Mouse (Mus musculus): Measurements from ENCODE around the gene Rab9. TPM values are rescaled to one million over a fixed set of nuclear protein-coding genes. Genes with fewer than 3 reads are reported as not detected.
"Not testable (repeated sequence)": the region's sequence is repeated elsewhere in the genome, so short reads cannot be mapped to it uniquely, and the experiment has no call there.

The Rab9 gene
- 49.1 and 53.2 TPM in 2 replicates for polyA plus RNA-seq (2015; fragmentation: Nextera tagmentation; extraction: Ambion mirVana)

DNA sequence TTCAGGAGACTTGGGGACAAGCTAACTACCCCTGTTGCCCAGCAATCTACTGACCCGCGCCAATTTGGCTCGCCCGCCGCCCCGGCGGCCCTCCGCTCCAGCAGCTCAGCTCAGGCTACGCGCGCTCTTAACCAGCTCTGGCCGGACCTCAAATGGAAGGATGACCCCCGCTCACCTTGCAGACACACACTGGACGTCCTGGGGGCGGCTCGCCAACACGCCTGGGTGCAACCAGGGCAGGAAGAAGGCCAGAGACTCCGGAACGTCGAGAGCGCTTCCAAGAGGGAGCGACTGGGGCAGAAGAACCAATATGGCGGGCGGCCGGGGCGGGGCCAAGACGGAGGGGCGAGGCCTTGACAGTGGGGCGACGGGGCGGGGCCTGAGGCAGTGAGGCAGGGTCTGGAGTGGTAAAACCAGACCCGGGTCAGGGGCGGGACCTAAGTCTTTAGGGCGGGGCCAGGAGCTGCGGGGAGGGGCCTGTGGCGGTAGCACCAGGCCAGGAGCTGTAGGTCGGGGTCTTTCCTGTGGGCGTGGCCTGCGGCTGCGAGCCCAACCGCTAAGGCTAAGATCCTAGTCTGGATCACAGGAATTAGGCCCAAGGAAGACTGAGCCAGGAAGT, at the start of gene Rab9:
TSS of gene Rab9 (minus strand) at position 503 of the 619 bp plus-strand sequence.
- 15% methylated on average over 33 of the region's 41 CpGs for WGBS
- H3K9me3 ChIP-seq: no peaks in the 10 kb centered on the region
- H3K4me2 ChIP-seq: peak within 1 kb of the TSS; percentile 62
- peak within 1 kb of the TSS; percentile 85 for H3K27ac ChIP-seq
- ATAC-seq (ENCODE audit: low FRiP score): peak; percentile 99
- H3K4me3 ChIP-seq: peak within 1 kb of the TSS; percentile 58
- peaks cover 16% of the 10 kb centered on the region for H3K4me1 ChIP-seq (replicated peaks)
- no peaks in the 10 kb centered on the region for H3K27me3 ChIP-seq
- H3K36me3 ChIP-seq: no peaks in the 10 kb centered on the region
- H3K9ac ChIP-seq: peak within 1 kb of the TSS; percentile 74

DNA sequence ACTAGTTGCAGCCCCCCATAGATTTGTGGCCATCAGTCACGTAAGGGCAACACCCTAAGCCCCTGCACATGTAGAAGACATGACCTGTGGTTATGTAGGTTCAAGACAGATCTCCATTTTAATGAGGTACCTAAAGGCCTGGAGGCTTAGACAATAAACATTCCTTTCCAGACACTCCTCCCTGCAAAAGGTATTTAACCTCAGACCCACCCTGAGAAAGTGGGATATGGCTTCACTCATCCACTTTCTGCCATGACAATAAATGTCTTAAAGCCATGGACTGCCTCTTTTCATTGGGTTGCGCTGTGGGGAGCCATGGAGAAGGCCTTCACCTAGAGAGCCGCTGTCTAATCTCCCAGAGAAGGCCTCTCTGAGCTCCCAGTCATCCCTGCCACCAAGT, 48.5 kb upstream of the Rab9 start:
- no peak overlapping the region for H3K9ac ChIP-seq
- H3K9me3 ChIP-seq: no peaks in the 10 kb centered on the region
- no peak overlapping the region for H3K27ac ChIP-seq
- no peaks in the 10 kb centered on the region for H3K36me3 ChIP-seq
- no peak overlapping the region for H3K4me2 ChIP-seq
- ATAC-seq (ENCODE audit: low FRiP score): no peak
- no peak overlapping the region for H3K4me3 ChIP-seq
- H3K27me3 ChIP-seq: peaks cover 5% of the 10 kb centered on the region; the same call in 1 of the 2 replicates
- WGBS: 87% methylated on average over 3 of the region's 3 CpGs
- no peaks in the 10 kb centered on the region for H3K4me1 ChIP-seq (replicated peaks)

DNA sequence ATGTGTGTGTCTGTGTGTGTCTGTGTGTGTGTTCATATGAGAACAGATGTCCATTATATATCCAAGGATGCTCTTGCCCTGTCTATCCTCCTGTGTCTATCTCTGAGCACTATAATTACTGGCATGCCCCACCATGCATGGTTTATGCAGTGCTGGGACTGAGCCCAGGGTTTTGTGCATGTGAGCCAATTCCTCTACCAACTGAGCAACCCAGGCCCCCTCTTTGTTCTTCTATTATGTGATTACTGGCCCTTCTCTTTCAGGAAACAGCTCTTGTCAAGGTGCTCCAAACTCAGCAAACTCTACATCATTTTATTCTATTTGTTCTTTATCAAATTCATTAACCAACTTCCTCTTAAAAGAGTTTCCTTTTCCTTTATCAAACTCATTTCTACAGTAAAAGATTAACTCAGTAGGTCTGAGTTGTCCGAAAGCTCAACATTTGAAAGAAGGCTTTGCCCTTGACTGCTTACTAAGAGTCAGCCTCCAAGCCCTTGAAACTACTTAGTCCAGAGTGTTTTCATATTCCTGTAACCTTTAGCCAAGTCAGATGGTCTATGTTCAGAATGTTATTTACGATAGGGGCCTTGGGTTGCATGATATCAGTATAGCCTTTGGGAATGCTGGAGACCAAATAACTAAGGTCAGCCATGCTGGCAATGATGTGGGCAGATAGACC, 46.1 kb upstream of the Rab9 start:
- Histone ChIP-seq H3K9me3 (no peaks in the 10 kb centered on the region), H3K27ac (no peak overlapping the region), H3K36me3 (no peaks in the 10 kb centered on the region), H3K9ac (no peak overlapping the region), H3K4me1 (replicated peaks) (no peaks in the 10 kb centered on the region), H3K4me3 (no peak overlapping the region), H3K27me3 (peaks cover 5% of the 10 kb centered on the region; the same call in 1 of the 2 replicates), H3K4me2 (no peak overlapping the region)
- 94% methylated on average over 2 of the region's 2 CpGs for WGBS
- ATAC-seq (ENCODE audit: low FRiP score): no peak

DNA sequence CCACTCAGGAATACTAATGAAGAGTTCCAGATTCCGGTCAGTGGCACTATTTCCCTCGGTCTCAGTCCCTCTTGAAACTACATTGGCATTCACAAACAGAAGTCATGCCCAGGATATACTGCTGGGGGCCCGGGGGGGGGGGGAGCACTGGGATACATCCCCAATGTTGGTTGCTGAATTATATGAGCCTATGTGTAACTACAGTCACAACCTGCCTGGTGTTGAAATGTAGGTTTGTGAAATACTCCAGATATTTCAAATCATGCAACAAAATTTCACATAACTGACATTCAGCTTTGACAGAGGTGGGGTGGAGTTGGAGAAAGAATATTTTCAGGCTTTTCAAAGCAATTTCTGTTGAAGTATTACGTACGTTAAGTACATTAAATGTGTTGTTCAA, 41.1 kb upstream of the Rab9 start:
- Histone ChIP-seq H3K9ac (no peak overlapping the region), H3K9me3 (no peaks in the 10 kb centered on the region), H3K4me2 (no peak overlapping the region), H3K4me3 (no peak overlapping the region), H3K4me1 (replicated peaks) (no peaks in the 10 kb centered on the region), H3K27ac (no peak overlapping the region), H3K27me3 (peaks cover 17% of the 10 kb centered on the region; the same call in 1 of the 2 replicates), H3K36me3 (no peaks in the 10 kb centered on the region)
- no peak for ATAC-seq (ENCODE audit: low FRiP score)
- 81% methylated on average over 5 of the region's 5 CpGs for WGBS

DNA sequence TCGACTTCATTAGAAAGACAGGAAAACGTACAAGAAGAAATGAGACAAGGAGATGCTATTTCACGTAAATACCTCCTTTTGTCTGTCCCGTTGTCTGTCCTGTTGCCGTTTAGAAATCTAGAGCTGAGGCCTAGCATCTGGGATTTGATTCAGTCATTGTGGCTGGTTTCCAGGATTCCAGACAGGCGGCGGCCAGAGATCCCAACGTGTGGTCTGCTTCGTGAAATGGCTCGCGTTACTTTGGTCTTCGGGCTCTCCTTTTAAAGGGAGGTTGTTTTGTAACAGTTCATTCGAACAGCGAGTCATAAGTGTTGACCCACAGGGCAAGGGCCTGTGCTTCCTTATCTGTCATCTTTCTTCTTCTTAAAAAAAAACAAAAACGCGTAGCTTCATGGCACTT, 38.7 kb upstream of the Rab9 start, which contains the start of gene Tceanc:
TSS of gene Tceanc (minus strand) at position 223 of the 400 bp plus-strand sequence.
- ATAC-seq (ENCODE audit: low FRiP score): no peak
- Histone ChIP-seq H3K9ac (no peak within 1 kb of the TSS), H3K4me2 (no peak within 1 kb of the TSS), H3K4me3 (no peak within 1 kb of the TSS), H3K9me3 (no peaks in the 10 kb centered on the region), H3K27ac (no peak within 1 kb of the TSS), H3K27me3 (peaks cover 20% of the 10 kb centered on the region; the same call in 1 of the 2 replicates), H3K36me3 (no peaks in the 10 kb centered on the region), H3K4me1 (replicated peaks) (no peaks in the 10 kb centered on the region)
- 74% methylated on average over 16 of the region's 16 CpGs for WGBS

DNA sequence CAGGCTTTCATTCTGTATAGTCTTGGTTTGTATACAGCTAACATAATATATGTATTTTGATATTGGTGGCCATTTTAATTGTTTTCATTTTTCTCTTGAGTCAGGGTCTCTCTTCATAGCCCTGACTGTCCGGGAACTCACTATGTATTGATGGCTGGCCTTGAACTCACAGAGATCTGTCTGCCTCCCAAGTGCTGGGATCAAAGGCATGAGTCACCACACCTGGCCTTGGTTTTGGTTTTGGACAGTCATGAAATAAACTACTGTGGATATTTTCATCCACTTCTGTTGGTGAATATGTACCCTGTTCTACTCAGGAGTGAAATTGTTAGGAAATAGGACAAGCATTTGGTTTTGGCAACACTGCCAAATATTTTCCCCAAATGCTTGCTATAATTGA, 37.0 kb upstream of the Rab9 start:
- Histone ChIP-seq H3K27me3 (peaks cover 20% of the 10 kb centered on the region; the same call in 1 of the 2 replicates), H3K4me1 (replicated peaks) (no peaks in the 10 kb centered on the region), H3K4me3 (no peak overlapping the region), H3K9me3 (no peaks in the 10 kb centered on the region), H3K27ac (no peak overlapping the region), H3K4me2 (no peak overlapping the region), H3K36me3 (no peaks in the 10 kb centered on the region), H3K9ac (no peak overlapping the region)
- ATAC-seq (ENCODE audit: low FRiP score): no peak
- WGBS: 86% methylated on average over 1 of the region's 1 CpGs

DNA sequence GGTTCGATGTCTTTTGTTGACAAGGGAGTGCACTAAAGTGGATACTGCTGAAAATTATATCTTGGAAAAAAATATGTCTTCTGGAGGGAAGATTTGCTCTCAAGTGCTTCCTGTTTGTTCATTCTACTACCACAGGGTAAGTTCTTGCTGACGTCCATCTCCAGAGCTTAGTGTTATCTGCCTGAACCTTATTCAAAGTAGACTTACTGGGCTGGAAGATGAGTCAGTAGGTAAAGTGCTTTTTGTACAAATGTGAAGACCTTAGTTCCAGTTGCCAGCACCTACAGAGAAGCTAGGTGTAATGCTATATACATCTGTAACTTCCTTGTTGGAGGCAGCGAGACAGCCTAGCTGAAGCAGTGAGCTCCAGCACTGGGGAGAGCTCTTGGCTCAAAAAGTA, 36.3 kb upstream of the Rab9 start:
- Histone ChIP-seq H3K27me3 (peaks cover 20% of the 10 kb centered on the region; the same call in 1 of the 2 replicates), H3K27ac (no peak overlapping the region), H3K4me3 (no peak overlapping the region), H3K4me2 (no peak overlapping the region), H3K9me3 (no peaks in the 10 kb centered on the region), H3K36me3 (no peaks in the 10 kb centered on the region), H3K9ac (no peak overlapping the region), H3K4me1 (replicated peaks) (no peaks in the 10 kb centered on the region)
- ATAC-seq (ENCODE audit: low FRiP score): no peak
- 93% methylated on average over 3 of the region's 3 CpGs for WGBS

DNA sequence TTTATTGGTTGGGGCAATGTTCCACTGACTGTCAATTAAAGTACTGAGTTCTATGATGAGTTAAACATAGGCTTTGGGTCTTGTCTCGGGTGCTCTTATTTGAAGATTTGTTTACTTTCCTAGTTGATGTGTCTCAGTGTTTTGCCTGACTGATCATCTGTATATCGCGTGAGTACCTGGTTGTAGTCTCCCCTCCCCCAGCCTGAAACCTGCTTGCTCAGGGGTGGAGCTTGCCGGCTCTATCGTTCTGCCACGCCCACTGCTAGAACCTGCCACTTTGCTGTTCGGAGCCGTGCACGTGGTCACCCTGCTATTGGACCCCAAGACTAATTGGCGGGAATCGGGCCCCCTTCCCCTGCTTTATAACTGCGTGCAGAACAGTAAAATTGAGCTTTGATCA, 34.4 kb upstream of the Rab9 start:
- ATAC-seq (ENCODE audit: low FRiP score); H3K36me3 ChIP-seq; H3K9ac ChIP-seq; H3K9me3 ChIP-seq; H3K27ac ChIP-seq; H3K4me1 ChIP-seq (replicated peaks); H3K4me3 ChIP-seq: not testable (repeated sequence)
- Histone ChIP-seq H3K4me2 (peak overlapping the region; percentile 26; the same call in 1 of the 2 replicates), H3K27me3 (peaks cover 11% of the 10 kb centered on the region; the same call in 1 of the 2 replicates)
- 34% methylated on average over 12 of the region's 12 CpGs for WGBS

DNA sequence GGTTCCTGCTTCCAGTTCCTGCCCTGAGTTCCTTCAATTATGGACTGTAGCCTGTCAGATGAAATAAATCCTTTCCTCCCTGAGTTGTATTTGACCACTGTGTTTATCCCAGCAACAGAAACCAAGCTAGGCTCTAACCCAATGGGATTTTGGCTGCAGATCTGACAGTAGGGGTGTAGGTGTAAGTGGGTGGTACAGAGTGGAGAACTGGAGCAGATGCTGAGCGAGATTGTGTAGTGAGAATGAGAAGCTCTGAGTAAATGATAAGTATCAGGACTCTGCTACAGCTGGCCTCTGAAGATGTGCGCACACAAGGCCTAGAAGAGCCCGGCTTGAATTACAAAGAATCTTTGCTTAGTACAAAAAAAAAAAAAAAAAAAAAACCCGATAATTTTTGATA, 32.4 kb upstream of the Rab9 start:
- Histone ChIP-seq H3K9ac (no peak overlapping the region), H3K27me3 (peaks cover 6% of the 10 kb centered on the region; the same call in 1 of the 2 replicates), H3K9me3 (no peaks in the 10 kb centered on the region), H3K4me2 (no peak overlapping the region), H3K4me1 (replicated peaks) (0 out of 2 replicates have a peak, but pooled peaks cover 4% of the 10 kb centered on the region), H3K27ac (no peak overlapping the region), H3K4me3 (no peak overlapping the region), H3K36me3 (no peaks in the 10 kb centered on the region)
- no peak for ATAC-seq (ENCODE audit: low FRiP score)
- 95% methylated on average over 4 of the region's 4 CpGs for WGBS

DNA sequence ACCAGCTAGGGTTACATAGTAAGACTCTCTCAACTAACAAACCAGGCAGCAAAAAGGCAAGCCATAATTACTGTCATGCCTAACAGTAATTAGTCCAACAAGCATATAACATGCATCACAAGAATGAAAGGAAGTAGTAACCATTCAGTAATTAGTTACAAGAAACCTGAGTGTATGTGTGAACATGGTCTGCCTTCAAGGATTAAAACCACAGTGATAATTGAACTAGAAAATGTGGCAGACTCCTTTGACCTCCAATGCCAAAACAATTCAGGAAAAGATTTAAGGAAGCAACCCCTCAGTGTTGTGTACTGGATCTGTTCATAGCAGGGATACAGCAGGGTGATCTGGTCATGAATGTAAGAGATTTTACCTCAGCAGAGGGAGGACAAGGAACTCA, 31.4 kb upstream of the Rab9 start:
- 0 out of 2 replicates have a peak, but pooled peaks cover 4% of the 10 kb centered on the region for H3K4me1 ChIP-seq (replicated peaks)
- no peaks in the 10 kb centered on the region for H3K9me3 ChIP-seq
- ATAC-seq (ENCODE audit: low FRiP score): no peak

DNA sequence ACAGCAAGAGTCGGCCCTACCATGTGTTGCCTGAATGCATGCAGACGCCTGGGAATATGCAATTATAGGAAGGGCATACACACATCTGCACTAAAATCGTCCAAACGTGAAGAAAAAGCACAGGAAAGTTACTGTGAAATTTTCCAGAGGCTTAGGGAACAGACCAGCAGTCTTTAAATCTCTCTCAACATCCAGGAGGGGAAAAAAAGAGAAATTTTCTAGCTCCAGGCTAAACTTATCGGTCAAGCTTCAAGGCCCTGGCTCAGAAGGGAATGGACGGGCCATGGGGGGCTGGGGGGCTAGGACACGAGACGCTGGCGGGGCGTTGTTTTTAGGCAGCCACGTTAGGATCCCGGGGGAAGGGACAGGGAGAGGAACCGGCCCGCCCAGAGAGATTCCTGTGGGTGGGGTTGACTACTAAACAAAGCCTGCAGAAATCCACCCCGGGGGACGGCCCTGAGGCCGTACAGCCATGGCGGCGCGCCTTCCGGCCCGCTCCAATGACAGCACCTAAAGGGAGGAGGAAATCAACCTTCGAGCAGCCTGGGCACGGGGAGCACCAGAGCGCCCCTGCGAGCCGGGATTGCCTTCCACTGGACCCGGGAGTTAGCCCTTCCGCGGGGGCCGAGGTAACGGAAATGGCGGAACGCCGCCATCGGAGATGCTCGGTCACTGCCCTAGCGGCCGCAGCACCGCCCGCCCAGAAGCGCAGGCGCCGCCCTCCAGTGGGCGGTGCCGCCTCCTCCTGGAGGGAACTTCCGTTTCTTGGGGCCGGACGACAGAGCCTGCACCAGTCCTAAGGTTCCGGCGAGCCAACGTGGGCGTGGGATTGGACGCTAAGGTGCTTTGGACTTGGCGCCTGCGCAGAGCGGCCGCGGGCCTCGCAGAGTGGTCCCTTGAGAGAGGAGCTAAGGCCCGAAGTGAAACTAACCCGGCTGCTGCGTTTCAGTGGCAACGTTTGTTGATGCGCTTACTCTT, 30.4 kb upstream of the Rab9 start:
- Histone ChIP-seq H3K4me2 (peak overlapping the region; percentile 48), H3K4me3 (peak overlapping the region; percentile 49), H3K4me1 (replicated peaks) (0 out of 2 replicates have a peak, but pooled peaks cover 4% of the 10 kb centered on the region), H3K36me3 (0 out of 2 replicates have a peak, but pooled peaks cover 3% of the 10 kb centered on the region), H3K9ac (peak overlapping the region; percentile 77), H3K27ac (peak overlapping the region; percentile 99), H3K9me3 (no peaks in the 10 kb centered on the region), H3K27me3 (no peaks in the 10 kb centered on the region)
- 23% methylated on average over 64 of the region's 65 CpGs for WGBS
- ATAC-seq (ENCODE audit: low FRiP score): peak; percentile 99

More for the DNA sequence above, 31.4 kb upstream of the Rab9 start:
- no peak overlapping the region for H3K27ac ChIP-seq
- no peak overlapping the region for H3K4me2 ChIP-seq
- no peaks in the 10 kb centered on the region for H3K36me3 ChIP-seq
- no peak overlapping the region for H3K9ac ChIP-seq
- peaks cover 6% of the 10 kb centered on the region; the same call in 1 of the 2 replicates for H3K27me3 ChIP-seq
- H3K4me3 ChIP-seq: no peak overlapping the region

DNA sequence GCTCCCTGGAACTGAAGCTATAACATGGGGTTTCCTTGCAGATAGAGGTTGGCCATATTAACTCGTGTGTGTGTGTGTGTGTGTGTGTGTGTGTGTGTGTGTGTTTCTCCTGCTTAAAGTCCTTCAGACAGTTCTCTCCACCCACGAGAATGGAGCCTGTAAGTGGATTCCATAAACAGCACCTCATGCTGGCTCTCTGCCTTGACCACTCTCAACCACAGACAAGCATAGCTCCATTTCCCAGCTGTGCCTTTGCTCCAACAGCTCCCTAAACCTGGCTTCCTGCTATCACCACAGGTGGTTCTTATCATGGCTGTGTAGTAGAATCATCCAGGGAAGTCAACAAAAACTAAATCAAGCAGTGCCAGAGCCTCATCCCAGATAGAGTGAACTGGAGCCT, 24.8 kb upstream of the Rab9 start:
- no peaks in the 10 kb centered on the region; the same call in 1 of the 2 replicates for H3K27me3 ChIP-seq
- H3K4me3 ChIP-seq: no peak overlapping the region
- no peak for ATAC-seq (ENCODE audit: low FRiP score)
- H3K4me1 ChIP-seq (replicated peaks): 0 out of 2 replicates have a peak, but pooled peaks cover 4% of the 10 kb centered on the region
- 80% methylated on average over 2 of the region's 2 CpGs for WGBS
- H3K9ac ChIP-seq: no peak overlapping the region
- no peaks in the 10 kb centered on the region for H3K9me3 ChIP-seq
- 0 out of 2 replicates have a peak, but pooled peaks cover 10% of the 10 kb centered on the region for H3K36me3 ChIP-seq
- no peak overlapping the region for H3K4me2 ChIP-seq
- H3K27ac ChIP-seq: no peak overlapping the region
